Mouse (Mus musculus) C3H10T1/2 (cell line): ENCODE measurements around the gene Zfyve27. TPM values are rescaled to one million over a fixed set of nuclear protein-coding genes. Genes with fewer than 3 reads are reported as not detected.

Experiments
- polyA plus RNA-seq, 2 experiments: library from polyadenylated mRNA; unstranded; fragments of >200 nt; fragmentation: generic; extraction: Trizol; gene quantifications; one replicate each; pipeline ENCODE4 v1.2.1; 2012; ENCODE audit warnings: missing spikeins in 2 of 2

Gene Zfyve27
- polyA plus RNA-seq, result 10 to 100 TPM in 1 of 2 experiments, 1 to 10 TPM in 1; 5.6 to 20.4 TPM

DNA sequence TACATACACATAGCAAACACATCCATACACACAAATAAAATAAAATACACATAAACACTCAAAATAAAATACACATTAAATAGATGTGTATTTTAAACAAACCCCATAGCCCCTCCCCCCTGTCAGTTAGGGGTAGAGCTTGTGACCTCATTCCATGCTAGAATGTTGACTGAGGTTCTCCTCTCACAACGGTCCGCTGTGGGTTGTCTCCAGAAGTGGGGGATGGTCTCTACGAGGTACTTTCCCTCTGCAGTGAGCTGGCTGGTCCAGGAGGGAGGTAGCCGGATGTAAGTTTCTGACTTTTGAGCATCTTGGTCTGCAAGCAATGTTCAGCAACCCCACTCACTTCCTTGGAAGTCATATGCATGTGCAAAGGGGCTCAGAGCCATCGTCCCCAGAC lies at the start of gene Zfyve27:
Gene Zfyve27, plus strand, starts transcription at position 188 of the 400 bp plus-strand sequence.

GRCm38 (mm10) chr19:42128787-42129508 lies 34.8 kb upstream of the Zfyve27 start, which contains the start of gene Avpi1:
Gene Avpi1 (minus strand): TSS chr19:42129059.

DNA sequence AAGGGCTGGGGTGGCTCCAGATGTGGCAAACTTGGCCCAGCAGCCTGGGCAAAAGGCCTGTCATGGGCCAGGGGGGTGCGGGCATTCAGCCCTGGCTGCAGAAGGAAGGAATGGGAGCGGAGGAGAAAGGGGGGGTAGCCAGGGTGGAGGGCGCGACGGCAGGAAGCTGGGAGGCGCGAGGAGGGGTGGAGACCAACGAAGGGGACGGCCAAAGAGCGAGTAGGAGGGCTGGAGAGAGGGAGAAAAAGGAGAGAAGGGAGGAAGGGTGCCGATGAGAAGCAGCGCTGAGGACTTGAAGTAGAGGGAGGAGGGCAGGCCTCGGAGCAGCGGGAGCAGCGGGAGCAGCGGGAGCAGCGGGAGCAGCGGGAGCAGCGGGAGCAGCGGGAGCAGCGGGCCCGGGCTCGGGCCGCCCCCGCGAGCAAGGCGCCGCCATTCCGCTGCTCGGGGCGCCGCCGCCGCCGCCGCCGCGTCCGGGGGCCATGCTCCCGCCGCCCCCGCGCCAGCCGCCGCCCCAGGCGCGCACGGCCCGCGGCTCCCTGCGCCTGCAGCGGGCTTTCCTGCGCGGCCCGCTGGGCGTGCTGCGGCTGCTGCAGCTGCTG lies 16.5 kb upstream of the Zfyve27 start, which contains the start of gene Marveld1:
Gene Marveld1, plus strand, starts transcription at position 231 of the 599 bp plus-strand sequence.

DNA sequence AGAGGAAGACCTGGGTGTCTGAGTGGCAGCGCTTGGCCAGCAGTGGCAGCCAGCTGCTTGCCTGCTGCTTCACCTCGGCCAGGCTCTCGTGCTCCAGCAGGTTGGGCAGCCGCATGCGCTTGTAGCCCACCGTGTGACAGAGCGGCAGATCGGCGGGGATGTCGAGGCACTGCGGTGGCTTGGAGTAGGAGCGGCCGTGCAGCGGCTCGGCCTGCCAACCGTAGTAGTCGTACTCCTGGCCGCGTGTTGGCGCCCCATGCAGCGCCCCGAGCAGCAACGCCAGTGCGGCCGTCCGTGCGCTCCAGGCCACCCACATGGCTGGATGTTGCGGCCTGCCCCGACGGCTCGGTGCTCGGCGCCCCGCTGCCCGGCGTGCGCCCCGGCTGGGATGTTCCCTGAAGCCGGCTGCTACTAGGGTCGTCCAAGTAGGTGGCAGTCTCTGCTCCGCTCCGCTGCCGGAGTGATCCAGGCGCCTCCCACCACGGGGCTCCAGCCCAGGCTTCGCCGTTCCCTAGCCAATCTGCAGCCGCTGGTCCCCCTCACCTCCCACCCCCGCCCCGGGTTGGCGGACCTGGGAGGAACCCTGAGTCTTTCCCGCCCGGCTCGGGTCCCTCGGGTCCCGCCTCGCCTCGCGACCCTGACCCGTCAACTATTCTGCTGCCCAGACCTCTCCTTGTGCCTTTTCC lies 38.1 kb downstream of the Zfyve27 start, which contains the start of gene Sfrp5:
Gene Sfrp5, minus strand, starts transcription at position 557 of the 686 bp plus-strand sequence.

Other genes with a start within 250 kb of the Zfyve27 start
- 10 to 100 TPM; 21.8 to 30.0 TPM for gene Exosc1, start 230.5 kb upstream of the Zfyve27 start, polyA plus RNA-seq
- gene Zdhhc16, start 230.5 kb upstream of the Zfyve27 start, polyA plus RNA-seq, result 10 to 100 TPM; 48.3 to 54.1 TPM
- 10 to 100 TPM; 24.7 to 41.5 TPM for gene Mms19, start 182.8 kb upstream of the Zfyve27 start, polyA plus RNA-seq
- 10 to 100 TPM; 51.9 to 95.9 TPM for gene Ubtd1, start 182.2 kb upstream of the Zfyve27 start, polyA plus RNA-seq
- under 1 TPM; 0.08 to 0.25 TPM for gene Ankrd2, start 128.0 kb upstream of the Zfyve27 start, polyA plus RNA-seq
- gene Hoga1, start 118.3 kb upstream of the Zfyve27 start, polyA plus RNA-seq, result 1 to 10 TPM in 1 of 2 experiments, under 1 TPM in 1; 0.44 to 3.4 TPM
- gene 4933411K16Rik, start 111.7 kb upstream of the Zfyve27 start, polyA plus RNA-seq, result under 1 TPM; 0.02 to 0.35 TPM
- 10 to 100 TPM; 17.0 to 38.3 TPM for gene Morn4, start 77.6 kb upstream of the Zfyve27 start, polyA plus RNA-seq
- gene Pi4k2a, start 73.5 kb upstream of the Zfyve27 start, polyA plus RNA-seq, result 10 to 100 TPM; 12.0 to 26.5 TPM
- gene Avpi1, start 34.9 kb upstream of the Zfyve27 start, polyA plus RNA-seq, result 100 to 1,000 TPM in 1 of 2 experiments, 10 to 100 TPM in 1; 94.1 to 242 TPM
- 100 to 1,000 TPM in 1 of 2 experiments, 10 to 100 TPM in 1; 28.1 to 111 TPM for gene Marveld1, start 16.6 kb upstream of the Zfyve27 start, polyA plus RNA-seq
- under 1 TPM in 1 of 2 experiments, not detected in 1; 0.05 TPM for gene Sfrp5, start 38.3 kb downstream of the Zfyve27 start, polyA plus RNA-seq
- under 1 TPM; 0.06 to 0.12 TPM for gene Golga7b, start 83.6 kb downstream of the Zfyve27 start, polyA plus RNA-seq